In genomic region chr9:47422151-47422599, GRCm38 (mm10) we compare ENCODE assay signal across 8 mouse cellular contexts.
DNase-seq lines count a peak whose midpoint lies in the region; ATAC-seq and TF ChIP-seq lines count a peak whose summit lies in the region.

No protein-coding gene starts in this region.

- H3K27ac ChIP-seq in cerebellum, adult 2 months (ENCODE audit: insufficient read depth, low read length): peak overlapping the region; percentile 63; the same call in 1 of the 2 replicates
- H3K27ac ChIP-seq in heart, embryonic 13.5 days (replicated peaks): no peak overlapping the region

- 0 out of 2 replicates have a peak overlapping the region, but pooled peaks have one; percentile 11 for H3K4me2 ChIP-seq in heart, embryonic 13.5 days

- no peak for TF ChIP-seq CTCF in cerebellum, adult 2 months (IDR thresholded peaks at IDR 0.05; ENCODE audit: borderline replicate concordance, insufficient read depth, low read depth, low read length)

- no peaks in the 10 kb centered on the region for H3K9me3 ChIP-seq in heart, embryonic 13.5 days

- H3K27me3 ChIP-seq in cerebellum, adult 2 months (ENCODE audit: control insufficient read depth, insufficient read depth, low read length): no peaks in the 10 kb centered on the region
- H3K27me3 ChIP-seq in heart, embryonic 13.5 days (replicated peaks): peaks cover 90% of the 10 kb centered on the region

- no peak for ATAC-seq in heart, embryonic 13.5 days (ENCODE audit: extremely low read depth, insufficient number of reproducible peaks, low FRiP score, low TSS enrichment)
- ATAC-seq in inflammation-experienced regulatory T-cells, adult 6 months: no peak
- ATAC-seq in erythroid progenitor cell, adult 5-6 weeks (replicated peaks; ENCODE audit: low FRiP score, poor library complexity, severe bottlenecking): no peak

- no peak for TF ChIP-seq POLR2A in cerebellum, adult 2 months (IDR thresholded peaks at IDR 0.05; ENCODE audit: borderline replicate concordance, insufficient read depth, low read length)

- H3K4me3 ChIP-seq in cerebellum, adult 2 months (replicated peaks; ENCODE audit: insufficient read depth, low read depth, low read length): peak overlapping the region; percentile 10
- H3K4me3 ChIP-seq in heart, embryonic 13.5 days: no peak overlapping the region

- peaks cover 18% of the 10 kb centered on the region for H3K4me1 ChIP-seq in cerebellum, adult 2 months (ENCODE audit: control insufficient read depth, insufficient read depth, low read length)
- peaks cover 22% of the 10 kb centered on the region for H3K4me1 ChIP-seq in heart, embryonic 13.5 days

- DNase-seq in layer of hippocampus, adult 11-12 months (ENCODE audit: low spot score): peak; percentile 26
- DNase-seq in layer of hippocampus, adult 9-10 months (ENCODE audit: low spot score): no peak
- DNase-seq in cerebellum, adult 2 months: peak; percentile 74 to 78
- peak; percentile 84 for DNase-seq in kidney, postnatal 14 days
- DNase-seq in lung, postnatal 10 days: peak; percentile 83

- H3K9ac ChIP-seq in heart, embryonic 13.5 days: no peak overlapping the region

- WGBS in cerebellum, adult 2 months: under 1% methylated on average over 9 of the region's 9 CpGs
- WGBS in heart, embryonic 13.5 days: 12% methylated on average over 9 of the region's 9 CpGs

- no peaks in the 10 kb centered on the region for H3K36me3 ChIP-seq in heart, embryonic 13.5 days
